Mouse (Mus musculus) urinary bladder, postnatal 10 days (tissue): ENCODE data around the gene 1700069L16Rik.

Source experiments
- DNase-seq: peaks from one replicate; pipeline ENCODE4 v3.0.0; 2022; ENCODE audit warnings: low spot score

The 1700069L16Rik gene

DNA sequence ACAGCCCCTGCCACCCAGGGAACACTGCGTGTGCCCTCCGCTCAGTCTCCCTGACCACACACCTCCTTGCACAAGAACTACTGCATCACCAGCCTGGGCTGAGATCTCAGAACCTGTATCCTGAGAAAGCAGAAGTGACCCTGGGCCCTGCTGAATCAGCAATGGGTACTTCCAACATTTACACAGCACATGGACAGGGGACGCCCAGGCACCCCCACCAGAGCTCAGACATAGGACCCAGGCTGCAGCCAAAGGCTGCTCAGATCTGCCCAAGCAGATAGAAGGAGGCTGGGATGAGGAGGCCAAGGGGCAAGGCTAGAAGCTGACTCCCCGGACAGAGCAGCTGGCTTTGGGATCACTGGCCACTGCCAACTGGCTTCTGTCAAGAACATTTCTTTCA is 80.1 kb downstream of the 1700069L16Rik start:
- DNase-seq: no peak

- no peak for DNase-seq
Measured at GRCm38 (mm10) chr5:113643107-113643848, 81.3 kb downstream of the 1700069L16Rik start.
